Mouse (Mus musculus) ES-E14 (cell line): ENCODE results near the gene Sympk.

ENCODE experiments used
- CHD2 ChIP-seq: IDR thresholded peaks from 2 replicates; pipeline ENCODE4 v1.6.1; 2014; ENCODE audit warnings: mild to moderate bottlenecking, low read depth, low read length, inconsistent platforms
- HCFC1 ChIP-seq: IDR thresholded peaks from 2 replicates; pipeline ENCODE4 v1.6.1; 2012; ENCODE audit warnings: low read length, inconsistent platforms, borderline replicate concordance; ENCODE audit not compliant: insufficient read depth
- MAFK ChIP-seq: IDR thresholded peaks from 2 replicates; pipeline ENCODE4 v1.6.1; 2014; ENCODE audit warnings: mild to moderate bottlenecking, low read depth, low read length, inconsistent platforms; ENCODE audit not compliant: insufficient read depth
- ZC3H11A ChIP-seq: IDR thresholded peaks from 2 replicates; pipeline ENCODE4 v1.6.1; 2012; ENCODE audit warnings: low read depth, mild to moderate bottlenecking, inconsistent platforms, low read length, borderline replicate concordance
- ZNF384 ChIP-seq: IDR thresholded peaks from 2 replicates; pipeline ENCODE4 v1.6.1; 2012; ENCODE audit warnings: low read depth, low read length, inconsistent platforms

GRCm38 (mm10) chr7:19067063-19067462, 42.9 kb downstream of the Sympk start:
- TF ChIP-seq ZNF384 (no peak), HCFC1 (no peak), CHD2 (no peak), ZC3H11A (no peak), MAFK (no peak)
